Mouse (Mus musculus) layer of hippocampus, adult 8-10 months (tissue): Measurements from ENCODE around the gene 4930507D05Rik. TPM values are rescaled to one million over a fixed set of nuclear protein-coding genes. Genes with fewer than 3 reads are reported as not detected.
"Not testable (repeated sequence)": the region's sequence is repeated elsewhere in the genome, so short reads cannot be mapped to it uniquely, and the experiment has no call there.

Experiments used
- DNase-seq, 2 experiments: peaks; one replicate each; pipeline ENCODE4 v3.0.0; 2022; ENCODE audit warnings: low spot score in 2 of 2
- total RNA-seq, 4 experiments: library from RNA; stranded (reverse); gene quantifications; 2 replicates each; pipeline ENCODE4 v1.2.4; 2022

Gene 4930507D05Rik
- total RNA-seq, 4 experiments from 2014 or later: 0.92 to 1.2 (median 1.1) TPM

DNA sequence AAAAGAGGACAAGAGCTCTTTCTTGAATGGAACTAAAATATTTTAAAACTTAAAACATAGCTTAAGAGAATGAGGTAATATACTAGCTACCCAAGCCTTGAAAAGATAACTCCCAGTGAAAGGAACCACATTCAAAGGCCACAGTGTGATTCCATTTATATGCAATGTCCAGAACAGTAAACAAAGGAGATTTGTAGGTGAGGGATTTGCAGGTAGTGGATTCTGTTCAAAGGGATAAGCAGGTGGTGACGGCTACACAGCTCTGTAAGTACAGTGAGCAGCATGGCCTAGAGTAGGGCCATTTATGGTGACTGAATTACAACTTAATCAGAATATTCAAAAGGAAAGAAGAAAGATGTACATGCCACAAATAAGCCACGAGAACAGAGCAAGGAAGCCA lies 27.7 kb downstream of the 4930507D05Rik start:
- no peak for DNase-seq

DNA sequence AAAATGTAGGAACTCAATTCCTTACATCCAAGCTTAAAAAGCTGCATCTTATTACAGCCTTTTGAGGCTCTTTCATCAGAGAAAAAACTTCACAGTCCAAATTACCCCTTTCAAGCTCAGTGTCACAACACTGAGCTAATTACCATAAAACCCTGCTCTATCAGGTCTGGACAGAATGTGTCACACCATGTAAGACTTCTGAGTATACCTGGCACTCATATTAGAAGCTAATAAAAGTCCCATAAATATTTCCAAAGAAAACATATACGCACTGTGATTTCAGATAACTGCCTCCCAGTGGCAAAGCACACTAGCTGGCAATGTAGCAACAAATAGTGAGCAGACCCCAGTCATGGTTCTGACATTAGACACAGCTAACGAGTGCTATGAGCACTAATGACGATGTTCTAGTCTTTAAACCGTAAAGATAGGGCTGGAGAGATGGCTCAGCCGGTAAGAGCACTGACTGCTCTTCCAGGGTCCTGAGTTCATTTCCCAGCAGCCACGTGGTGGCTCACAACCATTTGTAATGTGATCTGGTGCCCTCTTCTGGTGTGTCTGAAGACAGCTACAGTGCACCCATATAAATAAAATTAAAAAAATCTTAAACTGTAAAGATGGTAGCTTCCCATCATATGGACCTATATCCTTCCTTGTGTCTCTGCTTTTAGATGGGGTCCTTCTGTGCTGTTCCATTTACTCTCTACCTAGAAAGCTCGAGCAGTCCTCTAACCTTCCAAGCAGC lies 32.0 kb downstream of the 4930507D05Rik start:
- no peak for DNase-seq

DNA sequence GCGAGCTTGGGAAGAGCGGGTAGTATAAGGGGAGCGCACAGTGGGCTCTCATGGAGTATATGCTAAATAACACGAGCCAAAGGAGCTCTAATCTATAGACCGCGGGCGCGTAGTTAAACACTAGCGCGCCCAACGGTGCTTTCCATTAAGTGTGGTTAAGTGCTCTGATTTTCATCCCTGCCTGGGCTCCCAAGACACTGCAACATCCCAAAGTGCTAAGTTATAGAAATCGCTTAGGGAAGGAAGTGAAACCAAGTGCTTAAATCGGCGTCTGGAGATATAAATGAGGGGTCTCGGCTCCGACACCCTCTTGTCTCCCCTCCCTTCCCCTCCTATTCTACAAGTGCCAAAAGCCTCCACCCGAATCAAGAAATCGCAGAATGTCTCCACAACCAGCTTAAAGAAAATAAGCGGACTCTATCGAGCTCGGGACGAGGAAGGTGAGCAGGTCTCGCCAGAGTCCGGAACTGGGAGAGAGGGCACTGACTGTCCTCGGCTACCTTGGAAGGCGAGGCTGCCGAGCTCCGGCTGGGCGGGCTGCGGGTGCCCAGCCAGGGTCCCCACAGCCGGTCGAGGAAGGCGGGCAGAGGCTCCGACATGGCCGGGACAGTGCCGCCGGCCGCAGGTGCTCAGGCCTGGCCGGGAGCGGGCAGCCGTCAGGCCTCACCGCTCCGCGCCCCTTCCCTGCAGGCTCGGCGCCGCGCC lies 36.7 kb downstream of the 4930507D05Rik start:
- no peak for DNase-seq

DNA sequence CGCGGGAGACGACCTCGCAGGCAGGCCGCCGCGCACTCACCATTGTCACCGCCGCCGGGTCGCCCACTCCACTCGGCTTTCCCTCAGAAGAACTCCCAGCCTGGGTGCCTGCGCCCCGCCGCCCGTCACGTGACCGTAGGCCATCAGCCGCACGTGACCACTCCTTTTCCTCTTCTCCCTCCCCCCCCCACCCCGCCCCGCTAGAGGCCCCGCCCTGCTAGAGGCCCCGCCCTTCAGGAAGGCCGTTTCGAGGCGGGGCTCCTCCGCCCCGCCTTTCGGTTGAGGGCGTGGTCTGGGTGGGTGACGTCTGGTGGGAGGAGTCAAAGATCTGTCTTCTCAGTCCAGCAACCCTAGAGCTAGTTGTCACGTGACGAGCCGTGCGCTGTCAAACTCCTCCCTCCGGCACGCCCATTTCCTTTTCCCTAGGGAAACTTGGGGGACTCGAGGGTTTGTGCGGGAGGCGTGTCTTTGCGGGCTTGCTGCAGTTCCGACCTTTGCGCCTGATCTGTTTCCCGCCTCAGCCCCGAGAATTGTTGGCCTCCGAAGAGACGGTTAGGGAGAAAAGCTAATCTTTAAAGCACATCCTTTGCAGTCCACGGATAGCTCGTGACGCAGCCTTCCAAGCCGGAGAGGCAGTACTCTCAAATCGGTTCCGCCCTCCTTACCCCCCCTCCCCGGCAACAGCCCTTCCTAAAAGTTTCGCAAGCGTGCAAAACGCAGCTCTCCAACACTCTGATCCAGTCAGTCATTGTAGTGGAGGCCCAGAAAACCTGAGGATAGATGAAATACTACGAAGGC lies 37.5 kb downstream of the 4930507D05Rik start, which contains the start of gene Vps26a:
TSS of gene Vps26a (minus strand) at position 188 of the 798 bp plus-strand sequence.
- peak; percentile 98 for DNase-seq

DNA sequence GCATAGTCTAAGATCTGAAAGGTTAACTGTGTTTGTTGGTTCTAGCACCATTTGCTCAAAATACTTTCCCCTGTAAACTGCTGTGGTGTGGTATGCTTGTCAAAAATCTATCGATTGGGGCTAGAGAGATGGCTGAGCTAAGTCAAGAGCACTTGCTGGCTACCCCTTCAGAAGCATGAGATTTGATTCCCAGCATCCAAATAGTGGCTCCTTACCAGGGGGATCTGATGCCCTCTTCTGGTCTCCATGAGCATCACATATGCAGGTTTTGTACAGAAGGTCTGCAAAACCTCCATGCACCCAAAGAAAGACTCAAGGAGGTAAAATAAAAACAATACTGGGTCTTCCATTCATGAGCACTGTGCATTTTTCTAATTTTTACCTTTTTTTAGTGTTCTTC lies 39.0 kb downstream of the 4930507D05Rik start:
- peak; percentile 28 to 33 for DNase-seq

DNA sequence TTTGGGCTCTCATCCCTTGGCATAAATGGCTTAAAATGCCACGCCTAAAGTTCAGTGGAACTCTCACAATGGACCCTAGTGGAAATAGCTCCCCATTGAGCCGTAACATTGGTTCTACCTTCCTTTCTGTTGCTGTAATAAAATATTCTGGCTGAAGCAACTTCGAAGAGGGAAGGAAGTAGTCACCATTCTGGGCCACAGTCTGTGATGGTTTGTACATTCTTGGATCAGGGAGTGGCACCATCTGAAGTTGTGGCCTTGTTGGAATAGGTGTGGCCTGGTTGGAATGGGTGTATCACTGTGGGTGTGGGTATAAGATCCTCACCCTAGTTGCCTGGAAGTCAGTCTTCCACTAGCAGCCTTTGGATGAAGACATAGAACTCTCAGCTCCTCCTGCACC lies 42.4 kb downstream of the 4930507D05Rik start:
- not testable (repeated sequence) for DNase-seq

DNA sequence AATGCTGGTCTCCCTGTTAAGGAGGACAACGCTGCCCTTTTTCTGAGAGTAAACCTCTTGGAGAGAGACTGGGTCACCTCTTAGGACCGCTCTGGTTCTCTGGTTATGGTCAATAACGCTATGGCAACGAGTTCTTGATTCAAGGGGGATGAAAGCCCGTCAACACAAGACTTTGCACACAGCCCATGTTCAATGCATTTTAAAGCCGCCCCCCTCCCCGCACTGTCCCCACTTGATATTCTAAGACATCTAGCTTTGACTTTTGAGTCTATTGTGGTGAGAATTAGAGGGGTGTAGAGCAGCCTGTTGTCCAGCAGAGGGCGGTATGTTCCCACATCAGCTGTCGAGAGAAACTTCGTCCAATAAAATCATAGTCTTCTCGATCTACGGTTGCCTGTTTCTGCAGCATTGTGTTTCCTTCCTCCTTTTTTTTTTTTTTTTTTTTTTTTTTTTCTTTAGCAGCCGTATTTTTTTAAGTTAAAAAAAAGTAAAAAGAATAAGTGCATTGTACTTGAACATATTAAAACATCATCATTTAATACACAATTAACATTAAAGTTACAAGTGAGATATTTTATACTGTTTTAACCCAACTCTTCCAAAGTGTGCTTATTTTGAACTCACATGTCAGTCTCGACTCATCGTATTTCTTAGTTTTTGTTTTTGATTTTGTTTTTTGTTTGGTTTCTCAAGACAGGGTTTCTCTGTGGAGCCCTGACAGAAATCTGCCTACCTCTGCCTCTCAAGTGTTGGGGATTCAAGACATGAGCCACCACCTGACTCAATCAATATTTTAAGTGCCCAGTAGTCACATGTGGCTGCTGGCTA lies 51.0 kb downstream of the 4930507D05Rik start:
- DNase-seq: peak; percentile 19 to 48

Other genes starting within 250 kb of the 4930507D05Rik start
- gene Tspan15, start 218.2 kb upstream of the 4930507D05Rik start, total RNA-seq: 10 to 100 TPM; 14.3 to 20.4 (median 20.4) TPM
- under 1 TPM; 0.19 to 0.71 (median 0.35) TPM for gene Tacr2, start 197.1 kb upstream of the 4930507D05Rik start, total RNA-seq
- 100 to 1,000 TPM; 306 to 330 (median 314) TPM for gene Hk1, start 69.6 kb upstream of the 4930507D05Rik start, total RNA-seq
- gene Hkdc1, start 27.0 kb upstream of the 4930507D05Rik start, total RNA-seq: 1 to 10 TPM; 3.2 to 6.4 (median 5.2) TPM
- 10 to 100 TPM; 21.6 to 27.3 (median 26.8) TPM for gene Supv3l1, start 249 bp downstream of the 4930507D05Rik start, total RNA-seq
- gene Vps26a, start 37.3 kb downstream of the 4930507D05Rik start, total RNA-seq: 10 to 100 TPM; 45.6 to 52.7 (median 50.1) TPM
- 10 to 100 TPM in 2 of 4 experiments, 1 to 10 TPM in 2; 7.1 to 29.2 (median 16.0) TPM for gene Srgn, start 78.0 kb downstream of the 4930507D05Rik start, total RNA-seq
- 100 to 1,000 TPM; 187 to 202 (median 195) TPM for gene Kif1bp, start 129.0 kb downstream of the 4930507D05Rik start, total RNA-seq
- 10 to 100 TPM; 21.2 to 28.9 (median 23.2) TPM for gene Ddx21, start 152.8 kb downstream of the 4930507D05Rik start, total RNA-seq
- 10 to 100 TPM; 79.4 to 94.0 (median 85.6) TPM for gene Ddx50, start 201.7 kb downstream of the 4930507D05Rik start, total RNA-seq